Mouse (Mus musculus) ES-E14 (cell line): Measurements from ENCODE around the gene Tmem30a.

Experiments
- HCFC1 ChIP-seq: IDR thresholded peaks from 2 replicates; pipeline ENCODE4 v1.6.1; 2012; ENCODE audit warnings: low read length, inconsistent platforms, borderline replicate concordance; ENCODE audit not compliant: insufficient read depth
- MAFK ChIP-seq: IDR thresholded peaks from 2 replicates; pipeline ENCODE4 v1.6.1; 2014; ENCODE audit warnings: mild to moderate bottlenecking, low read depth, low read length, inconsistent platforms; ENCODE audit not compliant: insufficient read depth

DNA sequence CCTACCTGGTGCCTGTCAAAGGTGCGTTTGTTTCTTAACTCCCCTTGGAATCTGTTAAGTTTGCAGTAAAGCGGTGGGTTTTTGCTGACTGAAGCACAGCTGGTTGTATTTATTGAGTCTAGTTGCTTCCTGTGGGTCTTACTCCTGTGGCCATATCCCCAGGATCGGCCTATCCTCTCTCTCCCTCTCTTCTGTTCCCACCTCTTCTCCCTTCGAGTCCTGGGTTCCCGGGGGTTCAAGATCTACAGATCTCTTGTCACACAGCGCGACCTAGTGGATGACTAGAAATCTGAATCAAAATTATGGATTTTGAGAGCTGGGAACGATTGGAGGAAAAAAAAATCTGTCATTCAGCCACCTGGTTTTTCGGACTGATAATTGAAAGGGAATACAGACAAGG lies 72.3 kb downstream of the Tmem30a start:
- TF ChIP-seq HCFC1: no peak
- 0 out of 2 replicates have a peak, but pooled peaks have one; percentile 34 for TF ChIP-seq MAFK
